Mouse (Mus musculus) limb, embryonic 11.5 days (tissue): ENCODE data around the gene Olfr1336. TPM values are rescaled to one million over a fixed set of nuclear protein-coding genes. Genes with fewer than 3 reads are reported as not detected.

ENCODE experiments used
- polyA plus RNA-seq: library from polyadenylated mRNA; unstranded; fragments of >200 nt; fragmentation: Nextera tagmentation; extraction: Ambion mirVana; gene quantifications from 2 replicates; pipeline ENCODE4 v1.2.1, GENCODE M21; 2014

Olfr1336 gene
- polyA plus RNA-seq, 1 experiment from 2014 or later: not detected

Other genes with a start within 250 kb of the Olfr1336 start
- gene Zscan5b, start 233.9 kb upstream of the Olfr1336 start, polyA plus RNA-seq: not detected in 2 replicates
- gene Epp13, start 203.5 kb upstream of the Olfr1336 start, polyA plus RNA-seq: not detected in 2 replicates
- gene Zfp667, start 169.6 kb upstream of the Olfr1336 start, polyA plus RNA-seq: 7.4 and 9.0 TPM in 2 replicates
- 6.9 and 7.8 TPM in 2 replicates for gene Zfp583, start 124.9 kb upstream of the Olfr1336 start, polyA plus RNA-seq
- gene Gm3854, start 112.4 kb upstream of the Olfr1336 start, polyA plus RNA-seq: 2.2 and 2.3 TPM in 2 replicates
- gene Zfp78, start 92.9 kb upstream of the Olfr1336 start, polyA plus RNA-seq: 1.1 and 1.6 TPM in 2 replicates
- 10.2 and 10.4 TPM in 2 replicates for gene Zfp28, start 72.9 kb upstream of the Olfr1336 start, polyA plus RNA-seq
- 0.24 and 0.32 TPM in 2 replicates for gene Smim17, start 57.5 kb upstream of the Olfr1336 start, polyA plus RNA-seq
- not detected in 2 replicates for gene Gm20715, start 45.9 kb upstream of the Olfr1336 start, polyA plus RNA-seq
- gene Olfr1344, start 17.5 kb upstream of the Olfr1336 start, polyA plus RNA-seq: not detected in 2 replicates
- not detected in 2 replicates for gene Olfr1346, start 10.9 kb downstream of the Olfr1336 start, polyA plus RNA-seq
- not detected in 2 replicates for gene Olfr5, start 30.8 kb downstream of the Olfr1336 start, polyA plus RNA-seq
- gene Olfr1347, start 43.6 kb downstream of the Olfr1336 start, polyA plus RNA-seq: not detected in 2 replicates
- not detected in 2 replicates for gene Olfr1348, start 52.6 kb downstream of the Olfr1336 start, polyA plus RNA-seq
- gene Olfr1349, start 66.8 kb downstream of the Olfr1336 start, polyA plus RNA-seq: not detected in 2 replicates
- not detected in 2 replicates for gene Olfr1350, start 108.7 kb downstream of the Olfr1336 start, polyA plus RNA-seq
- 4.7 and 5.6 TPM in 2 replicates for gene Zim1, start 240.3 kb downstream of the Olfr1336 start, polyA plus RNA-seq